Mouse (Mus musculus) heart, postnatal 0 days (tissue): Measurements from ENCODE around the gene Tle3.

Source experiments
- CTCF ChIP-seq: IDR thresholded peaks from 2 replicates; pipeline ENCODE4 v1.5.1; 2016; ENCODE audit warnings: antibody characterized with exemption, control low read depth, low read depth
- EP300 ChIP-seq: IDR thresholded peaks from 2 replicates; pipeline ENCODE4 v1.6.1; 2016; ENCODE audit warnings: antibody characterized with exemption, low read depth

- TF ChIP-seq CTCF (no peak), EP300 (no peak)
These were observed 21.0 kb downstream of the Tle3 start for GRCm38 (mm10) chr9:61393161-61393560.
